Mouse (Mus musculus) kidney, adult 9 months (tissue): Measurements from ENCODE around the gene Rad9b.
"Not testable (repeated sequence)": the region's sequence is repeated elsewhere in the genome, so short reads cannot be mapped to it uniquely, and the experiment has no call there.

Experiments used
- DNase-seq: peaks from one replicate; pipeline ENCODE4 v3.0.0; 2022

The Rad9b gene

DNA sequence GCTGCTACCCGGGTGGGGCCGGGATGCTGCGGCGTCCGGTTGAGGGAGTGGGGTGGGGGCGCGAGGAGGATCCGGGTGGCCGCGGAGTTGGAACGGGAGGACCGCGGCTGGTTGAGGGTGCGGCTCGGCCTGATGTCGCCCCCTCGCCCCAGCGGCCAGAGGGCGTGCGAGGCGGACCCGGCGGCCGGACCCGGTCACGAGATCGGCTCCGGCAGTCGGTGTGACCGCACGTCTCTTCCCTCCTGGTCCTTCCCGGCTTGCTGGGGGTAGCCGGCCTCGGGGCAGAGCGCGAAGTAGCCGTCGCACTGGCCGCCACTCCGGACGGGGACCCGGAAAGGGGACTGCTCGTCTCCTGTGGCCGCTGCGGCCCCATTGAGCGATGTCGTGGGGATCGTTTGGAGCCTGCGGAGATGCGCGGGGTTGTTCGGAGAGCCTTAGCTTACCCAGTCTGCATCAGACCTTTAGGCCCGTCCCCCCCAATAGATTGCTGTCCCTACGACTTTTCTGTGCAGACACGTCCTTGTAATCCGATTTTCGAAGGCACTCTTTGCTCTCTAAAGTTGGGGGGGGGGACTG is 547 bp upstream of the Rad9b start:
- DNase-seq, result no peak

DNA sequence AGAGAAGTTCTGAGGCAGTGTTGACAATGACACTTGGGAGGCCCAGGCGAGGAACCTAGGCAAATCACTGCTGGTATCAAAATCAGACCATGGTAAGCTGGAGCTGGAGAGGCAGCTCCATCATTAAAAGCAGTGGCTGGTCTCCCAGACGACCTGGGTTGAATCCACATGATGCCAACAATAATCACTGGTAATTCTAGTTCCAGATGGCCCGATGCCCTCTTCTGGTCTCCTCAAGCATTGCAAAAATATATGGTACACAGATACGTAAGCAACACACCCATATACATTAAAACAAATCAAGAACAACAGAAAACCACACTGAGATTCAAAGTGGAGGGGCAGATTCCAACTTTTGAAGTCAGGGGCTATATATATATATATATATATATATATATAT is 8.3 kb downstream of the Rad9b start:
- no peak for DNase-seq

DNA sequence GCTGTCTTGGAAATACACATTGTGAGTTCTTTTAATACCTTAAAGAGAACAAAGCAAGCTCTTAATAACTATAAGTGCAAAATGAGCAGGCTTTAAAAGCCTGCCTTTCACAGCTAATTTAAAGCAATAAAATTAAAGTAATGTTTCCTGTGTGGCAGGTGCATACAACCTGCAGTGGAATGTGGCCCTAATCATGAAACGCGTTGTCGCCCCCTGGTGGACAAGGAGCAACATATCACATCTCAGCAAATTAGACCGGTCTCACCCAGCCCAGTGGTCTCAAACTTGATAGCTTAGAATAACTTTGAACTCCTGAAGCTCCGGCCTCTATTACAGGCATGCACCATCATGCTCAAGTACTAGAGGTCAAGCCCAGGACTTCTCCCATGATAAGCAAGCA is 9.8 kb downstream of the Rad9b start:
- peak; percentile 75 for DNase-seq

DNA sequence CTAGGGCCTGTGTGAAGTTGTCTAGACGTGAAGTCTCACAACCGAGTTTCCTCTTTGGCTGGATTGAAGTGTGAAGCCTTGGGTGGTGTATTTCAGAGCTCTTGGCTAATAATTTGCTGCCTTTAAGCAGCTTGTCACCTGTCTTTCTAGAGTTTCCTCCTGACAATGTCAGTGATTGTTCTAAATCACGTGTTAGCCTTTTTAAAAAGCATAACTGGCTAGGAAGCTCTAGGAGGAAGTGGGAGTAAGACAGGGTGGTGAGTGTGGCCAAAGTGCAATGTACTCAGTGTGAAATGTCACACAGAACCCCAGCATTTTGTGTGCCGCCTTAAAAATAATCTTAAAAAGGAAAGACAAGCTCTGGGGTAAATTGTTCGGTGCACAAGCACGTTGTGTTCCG is 10.3 kb downstream of the Rad9b start:
- DNase-seq, result peak; percentile 38

DNA sequence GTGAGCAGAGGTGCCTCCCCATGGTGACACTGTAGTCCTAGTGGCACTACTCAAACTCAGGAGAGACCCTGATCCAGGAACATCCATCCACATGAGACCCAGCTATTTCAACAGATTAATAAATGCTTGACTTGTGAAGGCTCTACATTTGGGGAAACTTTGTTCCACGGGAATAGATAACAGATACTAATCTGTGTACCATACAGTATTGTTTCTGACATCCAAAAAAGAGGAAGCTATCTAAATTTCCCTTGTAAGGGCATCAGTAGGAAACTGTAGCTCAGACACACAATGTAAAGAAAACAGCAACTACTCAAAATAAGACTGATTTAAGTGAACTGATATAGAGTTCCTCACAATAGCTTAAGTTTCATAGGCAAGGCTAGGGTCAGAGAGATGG is 11.2 kb downstream of the Rad9b start:
- no peak for DNase-seq

DNA sequence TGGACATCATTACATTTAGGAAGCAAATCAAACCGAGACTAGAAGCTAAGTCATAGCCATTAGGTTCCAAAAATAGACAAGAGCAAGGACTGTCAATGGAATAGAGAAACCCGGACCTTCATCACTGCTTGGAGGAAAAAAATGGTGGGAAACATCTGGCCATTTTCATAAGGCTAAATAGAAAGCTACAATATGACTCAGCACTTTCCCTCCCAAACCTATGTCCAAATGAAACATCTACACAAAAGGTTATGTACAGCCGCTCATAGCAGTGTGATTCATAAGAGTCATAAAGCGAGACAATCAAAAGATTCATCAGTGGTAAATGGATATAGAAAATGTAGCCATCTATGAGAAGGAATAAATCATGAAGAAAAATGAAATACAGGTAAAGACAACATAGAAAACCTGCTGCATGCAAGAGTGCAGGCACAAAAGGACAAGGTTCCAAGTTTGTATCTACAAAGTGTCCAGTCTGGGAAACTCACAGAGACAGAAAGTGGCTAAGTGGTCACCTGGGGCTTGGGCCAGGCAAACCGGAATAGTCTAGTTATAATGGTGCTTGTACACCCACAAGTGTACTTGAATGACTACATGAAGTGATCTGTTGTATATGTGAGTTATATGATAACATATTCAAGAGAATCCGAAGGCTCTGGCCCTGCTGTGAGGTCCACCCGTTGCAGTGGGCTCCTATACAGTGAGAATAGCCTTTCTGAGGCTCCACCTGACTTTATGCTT is 17.3 kb downstream of the Rad9b start:
- DNase-seq, result no peak

DNA sequence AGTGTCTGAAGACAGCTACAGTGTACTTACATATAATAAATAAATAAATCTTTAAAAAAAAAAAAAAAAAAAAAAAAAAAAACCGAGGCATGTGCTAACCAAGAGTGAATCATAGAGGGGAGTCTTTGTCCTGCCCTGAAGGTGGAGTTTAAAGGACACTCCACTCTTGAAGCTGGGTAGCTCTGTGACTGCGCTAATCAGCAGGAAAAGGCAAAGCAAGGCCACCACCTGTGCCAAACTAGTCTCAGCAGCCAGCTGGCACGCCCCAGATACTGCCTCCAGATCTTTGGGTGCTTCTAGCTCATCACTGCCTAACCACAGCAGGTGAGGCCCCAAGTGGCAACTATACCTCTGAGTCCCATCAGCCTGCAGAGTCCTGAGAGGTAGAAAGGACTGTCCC is 19.4 kb downstream of the Rad9b start:
- DNase-seq, result no peak

DNA sequence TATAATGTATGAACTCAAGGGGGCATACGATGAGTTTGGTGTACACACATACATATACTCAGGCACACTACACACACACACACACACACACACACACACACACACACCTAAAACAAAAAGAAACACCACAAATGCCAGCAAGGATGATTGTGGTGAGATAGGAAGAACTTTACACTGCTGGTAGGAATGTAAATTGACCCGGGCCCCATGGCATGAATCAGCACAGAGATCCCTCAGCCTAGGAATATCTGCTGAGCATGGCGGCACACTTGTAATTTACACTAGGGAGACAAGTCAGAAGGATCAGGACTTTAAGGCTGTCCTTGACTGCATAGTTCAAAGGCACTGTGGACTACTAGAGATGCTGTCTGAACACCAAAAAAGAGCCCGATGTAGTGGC is 23.8 kb downstream of the Rad9b start:
- DNase-seq, result no peak

DNA sequence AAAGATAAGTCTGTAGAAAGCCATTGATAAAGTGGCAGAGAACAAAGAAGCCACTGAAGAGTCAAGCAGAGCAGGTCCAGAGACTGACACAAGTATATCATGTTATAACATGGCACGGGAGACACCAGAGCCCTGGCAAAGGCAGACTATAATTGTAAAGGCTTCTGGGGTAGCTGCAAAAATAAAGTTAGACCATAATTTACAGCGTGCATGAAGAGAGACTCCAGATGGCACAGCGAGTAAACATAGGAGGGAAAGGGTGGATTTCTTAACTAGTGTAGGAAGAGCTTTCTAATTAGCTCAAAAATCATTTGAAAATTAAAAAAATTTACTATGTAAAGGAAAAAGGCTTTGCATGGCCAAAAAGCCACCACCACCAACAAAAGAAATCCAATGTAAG is 26.8 kb downstream of the Rad9b start:
- DNase-seq, result no peak

DNA sequence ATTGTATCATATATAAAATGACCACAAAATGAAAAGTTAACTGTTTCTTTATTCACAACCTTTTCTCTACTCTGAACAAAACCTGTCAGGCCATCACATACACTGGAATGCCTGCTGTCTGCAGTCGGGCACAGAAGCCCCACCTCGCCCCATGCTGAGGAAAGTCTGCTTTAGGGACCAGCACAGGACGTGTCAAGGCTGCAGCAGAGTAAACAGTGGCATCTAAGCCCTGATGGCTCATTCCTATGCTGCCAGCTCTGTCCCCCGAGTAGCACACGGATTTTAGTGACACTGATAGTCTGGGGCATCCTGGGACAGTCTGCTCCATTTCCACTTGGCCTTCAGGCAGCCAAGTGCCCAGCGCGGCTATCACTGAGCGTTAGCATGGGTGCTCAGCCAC is 28.6 kb downstream of the Rad9b start:
- DNase-seq, result no peak

DNA sequence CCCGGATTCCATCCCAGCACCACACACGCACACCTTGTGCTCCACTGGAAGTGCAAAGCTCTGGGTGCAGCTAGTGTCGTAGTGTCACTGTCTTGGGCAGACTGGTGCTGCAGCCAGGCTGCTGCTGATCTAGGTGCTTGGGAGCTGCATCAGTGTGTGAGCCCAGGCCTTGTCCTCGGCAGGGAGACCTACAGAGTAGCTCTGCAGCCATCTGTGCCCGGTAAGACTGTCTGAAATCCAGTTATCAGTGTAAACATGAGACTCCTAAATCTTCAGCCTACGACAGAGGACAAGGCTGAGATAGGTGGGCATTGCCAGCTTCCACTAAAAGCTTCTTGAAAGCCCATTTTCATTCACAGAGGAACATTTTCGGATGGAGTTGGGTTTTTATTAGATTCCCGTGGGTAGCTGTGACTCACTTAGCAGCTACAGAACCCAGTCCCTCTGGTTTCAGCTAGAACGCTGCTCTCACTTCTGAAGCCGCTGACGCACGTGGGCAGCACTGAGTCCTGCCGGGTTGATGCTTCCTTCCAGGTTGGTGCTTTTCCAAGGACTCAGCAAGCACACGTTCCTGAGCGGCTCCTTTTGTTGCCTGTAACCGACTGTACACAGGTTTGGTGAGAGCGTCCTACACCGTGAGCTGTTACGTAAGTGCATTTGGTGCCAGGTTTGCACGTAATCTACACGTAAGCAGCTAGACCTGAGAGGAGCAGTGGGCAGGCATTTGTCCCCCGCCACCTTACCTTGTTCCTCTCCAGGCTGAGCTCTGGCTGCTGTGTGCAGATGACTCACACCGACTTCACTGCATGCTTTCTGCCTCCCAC is 29.2 kb downstream of the Rad9b start:
- no peak for DNase-seq

DNA sequence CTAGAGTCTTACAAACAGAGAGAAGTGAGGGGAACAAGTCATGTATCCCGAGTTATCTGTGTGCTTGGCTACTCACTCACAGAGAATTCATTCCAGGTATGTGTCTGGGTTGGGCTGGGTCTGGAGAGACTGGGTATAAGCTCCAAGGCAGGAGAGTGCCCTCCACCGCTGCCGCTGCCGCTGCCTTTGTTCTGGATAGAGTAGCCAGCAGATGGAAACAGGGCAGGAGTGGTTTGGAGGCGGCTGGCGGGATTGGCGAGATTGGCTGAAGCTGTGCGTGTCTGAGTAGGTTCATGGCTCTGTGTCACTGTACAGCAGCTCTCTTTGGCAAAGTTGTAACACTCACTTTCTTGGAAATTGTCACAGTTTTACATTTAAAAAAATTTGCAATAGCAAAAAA is 30.5 kb downstream of the Rad9b start:
- DNase-seq, result no peak

DNA sequence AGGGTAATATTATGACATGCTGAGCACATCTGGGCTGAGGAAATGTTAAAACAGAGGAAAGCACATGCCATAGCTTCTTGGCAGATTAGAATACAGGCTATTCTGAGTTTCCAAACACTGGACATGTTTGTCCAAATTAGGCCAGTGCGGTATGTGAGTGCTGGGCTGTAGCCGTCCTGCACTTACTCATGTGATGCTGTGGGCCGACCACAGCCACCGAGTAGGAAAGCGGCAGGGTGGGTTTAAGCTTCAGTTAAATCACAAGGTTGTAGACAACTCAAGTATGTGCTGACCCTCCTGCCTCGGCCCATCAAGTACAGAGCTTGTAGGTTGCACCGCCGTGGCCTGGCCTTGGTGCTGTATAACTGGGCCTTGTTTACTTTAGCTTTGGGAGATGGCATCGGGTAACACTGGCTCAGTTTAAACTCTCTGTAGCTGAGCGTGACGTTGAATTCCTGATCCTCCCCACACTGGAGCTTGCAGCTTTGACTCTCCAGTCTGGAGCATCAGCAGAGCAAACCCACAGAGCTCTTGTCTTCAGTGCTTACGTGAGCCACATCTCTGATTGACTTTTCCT is 33.7 kb downstream of the Rad9b start:
- no peak for DNase-seq

DNA sequence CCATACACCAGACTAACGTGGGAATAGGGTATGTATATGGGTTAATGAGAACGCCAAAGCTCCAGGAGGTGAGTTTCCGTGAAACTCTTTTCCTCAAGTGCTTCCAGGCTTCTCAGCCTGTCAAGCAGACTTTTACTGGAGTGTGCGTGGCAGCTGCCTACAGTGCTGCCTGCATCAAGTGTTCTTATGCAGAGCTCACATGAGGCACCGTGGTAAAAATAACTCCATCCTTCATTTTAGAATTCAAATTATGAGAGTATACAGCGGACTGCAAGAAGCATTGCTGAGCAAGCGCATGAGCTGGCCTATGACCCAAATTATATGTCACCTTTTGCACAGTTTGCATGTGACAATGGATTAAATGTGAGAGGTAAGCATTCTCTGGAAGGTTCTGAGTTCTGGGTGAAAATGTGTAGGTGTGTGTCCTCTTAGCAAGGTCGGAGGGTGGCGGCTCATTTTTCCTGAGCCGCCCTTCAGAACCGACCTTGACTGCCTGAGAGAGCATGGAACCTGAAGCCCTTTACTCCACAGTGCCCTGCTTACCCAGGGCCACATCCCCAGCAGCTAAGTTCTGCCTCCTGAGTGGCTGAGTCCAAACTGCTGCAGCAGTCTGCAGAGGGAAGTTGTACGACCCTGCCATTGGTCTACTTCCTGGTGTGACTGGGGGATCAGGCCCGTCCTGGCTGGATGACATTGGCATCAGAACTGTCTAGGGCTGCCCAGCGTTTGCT is 34.4 kb downstream of the Rad9b start:
- no peak for DNase-seq

DNA sequence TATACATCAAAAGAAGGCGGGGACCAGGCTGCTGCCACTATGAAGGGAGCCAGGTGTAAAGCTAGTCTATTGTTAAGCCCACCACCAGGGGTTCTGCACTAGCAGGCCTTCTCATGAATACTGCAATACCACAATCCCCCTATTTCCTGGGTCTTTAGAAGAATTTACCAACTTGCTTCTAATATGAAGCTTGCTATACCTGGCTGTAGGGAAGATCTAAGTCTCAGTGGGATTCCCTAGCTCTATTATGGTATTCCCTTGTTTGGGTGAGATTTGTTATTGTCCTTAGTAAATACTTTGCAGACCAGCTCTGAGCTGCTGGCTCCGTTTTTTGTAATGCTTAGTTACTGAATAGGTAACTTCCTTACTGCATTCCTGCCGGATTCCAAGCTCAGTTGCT is 35.1 kb downstream of the Rad9b start:
- DNase-seq, result not testable (repeated sequence)

DNA sequence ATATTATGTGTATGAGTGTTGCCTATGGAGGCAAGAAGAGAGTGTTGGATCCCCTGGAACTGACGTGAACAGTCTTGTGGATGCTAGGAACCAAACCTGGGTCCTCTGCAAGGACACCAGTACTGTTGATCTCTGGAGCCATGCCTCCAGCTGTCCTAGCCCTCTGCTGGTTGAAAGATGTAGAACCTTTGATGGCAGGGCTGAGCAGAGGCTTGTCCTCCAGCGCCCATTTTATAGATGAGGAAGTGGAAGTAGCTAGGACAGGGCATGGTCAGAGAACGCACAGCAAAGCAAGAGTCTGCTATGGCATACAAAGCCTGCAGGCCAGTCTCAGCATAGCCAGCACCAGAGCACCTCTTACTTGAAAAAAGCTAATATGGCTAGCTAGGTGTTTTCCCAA is 35.9 kb downstream of the Rad9b start:
- DNase-seq, result peak; percentile 55

DNA sequence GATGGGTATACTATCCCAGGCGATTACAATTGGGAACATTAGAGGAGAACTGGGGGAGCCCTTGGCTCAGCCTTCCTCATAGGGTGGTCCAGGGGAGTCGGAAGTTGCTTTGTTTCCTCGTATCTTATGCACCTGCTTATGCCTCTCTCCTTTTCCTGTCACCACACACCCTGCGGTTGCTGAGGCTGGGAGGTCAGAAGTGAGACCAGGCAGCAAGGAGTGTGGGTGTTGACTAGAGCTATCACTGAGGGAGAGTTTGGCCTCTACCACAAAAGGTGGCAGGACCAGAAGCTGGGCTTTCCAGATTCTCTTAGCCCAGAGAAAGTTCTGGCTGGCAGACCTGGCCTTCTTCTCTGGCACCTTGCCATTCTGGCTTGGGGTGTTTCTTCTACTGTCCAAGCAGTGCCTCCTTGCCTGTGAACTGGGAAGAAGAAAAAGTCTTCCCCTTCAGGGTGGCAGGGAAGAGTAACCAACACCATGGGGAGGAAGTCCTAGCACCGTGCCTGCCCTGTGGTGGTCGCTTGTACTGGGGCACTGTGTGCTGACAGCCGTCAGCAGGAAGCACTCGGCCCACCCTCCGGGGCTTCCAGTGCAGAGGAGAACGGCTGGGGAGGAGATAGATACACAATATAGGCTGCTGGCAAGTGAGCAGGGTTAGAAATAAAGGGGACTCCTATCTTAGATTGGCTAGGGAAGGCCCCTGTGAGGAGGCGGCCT is 36.5 kb downstream of the Rad9b start:
- DNase-seq, result peak; percentile 58

DNA sequence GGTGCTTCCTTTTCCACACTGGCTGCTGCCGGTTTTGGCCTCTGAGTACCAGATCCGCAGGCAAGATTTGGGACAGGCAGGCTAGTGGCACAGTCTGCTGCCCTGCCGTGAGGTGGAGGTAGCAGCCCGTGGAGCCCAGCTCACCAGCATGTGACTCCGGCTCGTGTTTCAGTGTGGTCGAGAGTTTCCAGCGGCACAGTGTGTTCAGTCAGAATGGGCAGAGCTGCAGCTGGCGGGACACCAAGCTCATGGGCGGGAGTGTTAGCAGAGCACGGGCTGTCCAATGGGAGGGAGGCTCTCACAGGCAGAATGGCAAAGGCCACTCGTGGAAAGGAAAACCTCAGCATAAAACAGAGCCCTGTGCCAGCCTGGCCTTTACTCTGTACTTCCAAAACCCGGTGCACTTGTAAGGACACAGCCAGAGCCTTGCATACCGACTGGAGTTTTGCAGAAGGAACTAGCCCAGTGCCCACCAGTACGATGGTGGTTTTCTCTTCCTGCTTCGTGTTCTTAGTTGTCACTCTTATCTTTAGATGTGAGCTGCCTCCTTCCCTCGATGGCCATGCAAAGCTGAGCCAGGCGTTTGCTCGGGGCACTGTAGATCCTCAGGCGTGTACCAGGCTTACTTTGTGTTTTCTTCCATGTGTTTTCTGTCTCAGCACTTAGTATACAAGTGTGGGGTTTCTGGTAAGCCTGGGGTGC is 38.9 kb downstream of the Rad9b start:
- peak; percentile 99 for DNase-seq

DNA sequence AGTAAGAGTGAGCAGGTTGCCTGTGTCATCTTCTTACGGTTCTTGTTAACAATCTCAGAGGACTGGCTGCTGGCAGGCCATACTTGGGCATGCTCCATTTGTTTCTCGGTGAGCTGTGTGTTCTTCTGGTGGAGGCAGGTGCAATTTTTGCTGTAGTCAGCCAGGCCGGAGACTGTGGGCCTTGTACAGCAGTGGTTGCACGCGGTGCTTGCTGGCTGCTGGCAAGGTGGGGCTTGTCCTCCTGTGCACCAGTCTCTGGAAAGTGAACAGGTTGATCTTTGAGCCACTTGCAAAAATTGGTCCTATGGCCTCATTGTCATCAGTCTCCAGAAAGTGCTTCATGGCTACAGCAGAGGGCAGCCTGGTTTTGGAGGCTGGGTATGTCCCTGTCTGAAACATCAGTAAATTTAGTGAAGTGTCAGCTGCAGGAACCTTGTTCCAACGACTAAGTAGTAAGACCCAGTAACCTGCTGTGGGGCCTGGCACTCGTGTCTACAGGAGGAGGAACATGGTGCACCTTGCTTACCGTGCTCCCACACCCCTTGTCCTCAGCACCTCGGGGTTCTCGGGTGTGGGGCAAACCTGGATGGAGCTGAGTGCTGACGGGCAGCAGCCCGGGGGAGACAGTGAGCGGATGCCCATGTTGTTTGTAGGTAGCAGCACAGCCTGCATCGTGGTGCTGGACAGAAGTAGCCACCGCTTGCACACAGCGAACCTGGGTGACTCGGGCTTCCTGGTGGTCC is 40.9 kb downstream of the Rad9b start:
- peak; percentile 72 for DNase-seq

DNA sequence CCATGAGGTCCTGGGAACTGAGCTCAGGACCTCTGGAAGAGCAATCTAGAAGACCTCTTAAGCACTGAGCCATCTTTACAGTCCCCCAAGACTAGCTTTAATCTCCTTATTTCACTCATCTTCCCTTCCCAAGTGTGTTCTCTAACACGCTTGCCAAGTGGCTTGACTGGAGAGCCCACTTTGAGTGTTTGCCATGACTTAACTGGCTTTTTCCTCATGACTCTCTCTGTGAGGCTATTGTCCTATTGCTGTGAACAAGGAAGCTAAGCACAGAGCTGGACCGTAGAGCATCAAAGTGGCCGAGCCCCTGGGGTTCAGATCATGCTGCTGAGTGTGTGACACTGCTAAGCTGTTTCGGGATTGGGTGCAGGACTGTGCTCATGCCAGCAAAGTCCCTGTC is 41.7 kb downstream of the Rad9b start:
- DNase-seq, result no peak

DNA sequence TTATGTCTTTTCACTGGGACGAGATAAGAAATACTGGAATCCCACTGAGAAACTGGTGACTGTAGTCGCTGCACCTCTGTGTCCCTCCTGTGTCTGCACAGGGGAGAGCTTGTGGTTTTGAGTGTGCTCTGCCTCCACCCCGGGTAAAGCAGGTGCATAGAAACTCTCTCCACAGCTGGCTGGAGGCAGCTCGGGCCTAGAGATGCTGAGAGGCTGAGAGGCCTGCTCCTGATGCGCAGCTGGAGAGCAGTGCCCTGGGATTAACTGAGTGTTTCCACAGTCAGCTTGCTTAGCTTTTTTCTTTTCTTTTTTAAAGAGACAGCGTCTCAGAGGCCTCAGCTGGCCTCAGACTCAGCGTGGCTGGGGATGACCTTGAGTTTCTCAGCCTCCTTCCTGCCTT is 42.3 kb downstream of the Rad9b start:
- DNase-seq, result no peak
